Mouse (Mus musculus) cerebellum, postnatal 4 days (tissue): ENCODE data around the gene Icam2.
"Not testable (repeated sequence)": the region's sequence is repeated elsewhere in the genome, so short reads cannot be mapped to it uniquely, and the experiment has no call there.

ENCODE experiments used
- DNase-seq, 2 experiments: peaks; one replicate each; pipeline ENCODE4 v3.0.0; 2022; ENCODE audit warnings: low spot score in 2 of 2, mixed read lengths in 1 of 2

Gene Icam2

GRCm38 (mm10) chr11:106387791-106388216 lies at the start of gene Icam2:
TSS of gene Icam2 (minus strand) at chr11:106388075.
- DNase-seq = no peak

DNA sequence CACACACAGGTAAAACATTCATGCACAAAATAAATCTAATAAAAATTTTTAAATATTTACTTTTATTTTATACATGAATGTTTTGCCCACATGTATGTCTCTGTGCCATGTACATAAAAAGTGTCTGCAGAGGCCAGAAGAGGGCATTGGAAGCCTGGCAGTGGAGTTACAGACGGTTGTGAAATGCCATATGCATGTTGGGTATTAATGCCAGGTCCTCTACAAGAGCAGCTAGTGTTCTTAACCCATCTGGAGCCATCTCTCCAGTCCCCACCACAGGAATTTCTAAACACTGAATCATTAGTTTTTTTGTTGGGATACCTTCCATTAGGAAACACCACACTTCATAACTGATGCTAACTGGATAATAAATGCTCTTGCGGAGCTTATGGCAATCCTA lies 49.7 kb upstream of the Icam2 start:
- DNase-seq = no peak

GRCm38 (mm10) chr11:106437039-106437438 lies 49.2 kb upstream of the Icam2 start:
- DNase-seq = no peak

GRCm38 (mm10) chr11:106430392-106430791 lies 42.5 kb upstream of the Icam2 start:
- DNase-seq = no peak

DNA sequence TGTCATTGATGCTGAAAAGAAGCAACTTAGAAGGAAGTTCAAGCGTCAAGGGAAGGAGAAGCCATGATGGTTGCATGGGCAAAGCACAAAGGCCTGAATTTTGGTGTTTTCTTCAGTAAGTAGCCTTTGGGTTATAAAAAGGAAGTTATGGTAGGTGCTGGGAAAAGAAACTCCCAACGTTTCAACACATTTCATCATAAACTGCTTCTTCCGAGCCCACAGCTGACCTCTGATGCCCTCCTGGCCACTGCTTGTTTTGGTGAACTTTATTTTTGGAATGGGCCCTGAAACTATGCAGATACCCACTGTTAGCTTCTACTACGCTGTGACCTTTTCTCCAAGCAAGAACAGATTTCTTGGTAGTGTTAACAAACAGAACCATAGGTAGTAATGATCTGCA lies 41.8 kb upstream of the Icam2 start:
- DNase-seq = no peak

DNA sequence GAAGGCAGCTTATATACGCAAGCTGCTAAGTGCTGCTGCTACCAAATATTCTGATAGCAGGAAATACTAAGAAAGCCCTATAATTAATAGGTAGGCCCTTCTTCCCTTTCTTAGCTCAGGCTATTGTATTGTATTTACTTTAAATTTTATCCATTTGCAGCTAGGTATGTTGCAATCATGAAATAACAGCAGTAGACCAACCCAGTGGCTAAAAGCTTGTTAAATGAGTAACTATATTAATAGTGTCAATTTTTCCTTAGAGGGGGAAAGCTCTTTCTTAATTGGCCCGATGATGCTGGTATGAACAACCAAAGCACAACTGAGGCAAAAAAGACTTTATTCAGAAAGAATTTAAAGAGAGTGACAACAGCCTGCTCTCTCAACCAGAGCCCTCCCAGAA lies 40.7 kb upstream of the Icam2 start:
- no peak for DNase-seq

- DNase-seq = no peak
Measured at GRCm38 (mm10) chr11:106428106-106428505, 40.2 kb upstream of the Icam2 start.

GRCm38 (mm10) chr11:106426447-106426846 lies 38.6 kb upstream of the Icam2 start:
- DNase-seq = no peak

GRCm38 (mm10) chr11:106425201-106425600 lies 37.3 kb upstream of the Icam2 start:
- DNase-seq = no peak

DNA sequence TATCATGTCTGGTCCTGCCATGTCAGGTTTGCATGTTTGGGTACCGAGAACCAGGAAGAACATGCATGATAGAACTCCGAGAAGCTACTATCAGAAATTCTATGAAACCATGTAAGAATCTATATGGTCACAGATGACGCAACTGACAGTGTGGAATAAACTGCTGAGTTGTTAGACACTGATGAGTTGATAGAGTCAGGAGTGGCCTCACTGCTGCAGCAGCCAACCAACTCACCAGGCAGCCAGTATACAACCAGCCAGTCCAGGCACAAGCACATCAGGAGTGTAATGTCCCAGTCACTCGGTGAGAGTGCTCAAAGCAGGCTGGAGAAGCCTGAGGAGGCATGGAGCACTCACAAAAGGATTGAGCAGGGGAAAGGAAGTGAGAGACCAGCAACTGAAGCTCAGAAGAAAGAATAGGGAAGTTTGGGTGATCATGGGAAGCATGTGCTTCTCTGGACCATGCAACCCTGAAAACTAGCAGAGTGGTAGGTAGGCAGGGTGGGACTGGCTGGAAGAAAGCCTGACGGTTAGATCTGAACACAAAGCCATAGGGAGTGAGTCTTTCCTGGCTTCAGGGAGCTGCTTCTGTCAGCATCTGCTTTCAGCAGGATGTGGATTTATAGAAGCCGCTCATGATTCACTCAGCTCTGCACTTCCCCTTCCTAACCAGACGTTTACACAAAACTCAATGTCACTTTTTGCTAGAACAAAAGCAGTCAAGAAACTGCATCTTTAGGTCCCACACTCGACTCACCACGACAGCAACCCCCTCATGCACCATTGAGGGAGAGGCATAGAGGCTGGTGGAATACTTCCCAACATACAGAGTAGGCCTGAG lies 31.6 kb upstream of the Icam2 start:
- DNase-seq = no peak

DNA sequence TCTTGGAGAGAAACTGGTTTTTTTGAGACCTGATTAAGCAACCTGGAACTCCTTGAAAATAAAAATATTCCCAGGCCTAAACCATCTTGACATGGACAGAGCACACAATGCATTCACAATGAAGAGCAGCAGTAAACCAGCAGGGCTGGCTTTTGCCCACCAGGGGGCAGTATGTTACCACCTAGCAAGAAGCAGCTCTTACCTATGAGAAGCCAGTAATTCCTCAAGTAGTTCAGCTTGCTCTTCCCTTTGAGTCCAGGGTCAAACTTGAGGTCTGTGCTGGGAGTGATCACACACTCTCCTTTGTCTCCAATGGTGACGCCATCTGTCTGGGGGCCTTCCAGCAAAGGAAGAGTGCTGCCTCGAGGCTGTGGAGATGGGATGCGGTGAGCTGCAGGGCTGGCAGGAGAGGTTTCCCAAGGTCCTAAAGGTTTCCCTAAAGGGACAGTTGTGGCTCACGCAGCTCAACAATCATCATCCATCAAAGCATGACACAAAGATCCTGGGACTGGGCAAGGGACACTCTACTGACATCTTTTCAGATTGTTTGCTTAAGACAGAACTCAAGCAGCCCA lies 30.8 kb upstream of the Icam2 start:
- peak; percentile 77 to 84 for DNase-seq

GRCm38 (mm10) chr11:106417860-106418259 lies 30.0 kb upstream of the Icam2 start:
- DNase-seq = no peak

GRCm38 (mm10) chr11:106416331-106416730 lies 28.5 kb upstream of the Icam2 start:
- DNase-seq = no peak

DNA sequence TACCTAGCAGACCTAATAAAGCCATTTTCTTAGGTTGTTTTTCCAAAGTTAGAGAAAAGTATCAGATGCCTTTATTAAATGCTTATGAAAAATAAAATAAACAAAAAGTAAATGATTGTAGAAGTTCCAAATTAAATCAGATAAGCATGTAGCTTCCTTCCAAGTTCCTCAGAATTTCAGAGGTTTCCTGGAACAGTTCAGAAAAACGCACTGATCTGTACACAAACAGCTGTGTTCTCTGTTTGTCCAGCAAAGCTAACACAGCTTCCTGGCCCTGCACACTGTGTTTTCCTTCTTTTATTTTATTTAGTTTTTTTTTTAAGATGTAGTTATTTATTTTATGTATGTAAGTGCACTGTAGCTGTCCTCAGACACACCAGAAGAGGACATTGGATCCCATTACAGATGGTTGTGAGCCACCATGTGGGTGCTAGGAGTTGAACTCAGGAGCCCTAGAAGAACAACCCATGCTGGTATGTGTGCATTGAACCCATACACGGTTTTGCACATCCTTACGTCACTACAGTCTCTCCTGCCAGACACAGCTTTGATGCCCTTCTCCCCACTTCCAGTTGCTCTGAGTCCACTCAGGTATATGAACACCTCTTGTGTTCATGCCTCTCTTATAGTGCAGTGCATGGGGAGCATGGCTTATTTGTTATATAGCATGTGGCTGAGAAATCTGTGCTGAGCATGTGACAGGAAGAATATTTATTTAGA lies 24.9 kb upstream of the Icam2 start:
- no peak for DNase-seq

DNA sequence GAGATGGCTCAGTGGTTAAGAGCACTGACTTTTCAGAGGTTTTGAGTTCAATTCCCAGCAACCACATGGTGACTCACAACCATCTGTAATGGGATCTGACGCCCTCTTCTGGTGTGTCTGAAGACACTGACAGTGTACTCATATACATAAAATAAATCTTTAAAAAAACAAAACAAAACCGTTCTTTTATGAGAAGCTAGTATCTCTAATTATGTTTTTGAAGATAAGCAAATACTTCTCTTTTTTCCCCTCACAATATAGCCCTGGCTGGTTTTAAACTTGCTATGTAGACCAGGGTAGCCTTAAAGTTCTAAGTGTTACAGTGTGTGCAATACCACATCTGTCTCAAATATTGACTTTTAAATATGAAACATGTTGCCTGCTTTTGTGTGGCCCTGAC lies 23.3 kb upstream of the Icam2 start:
- DNase-seq = no peak

DNA sequence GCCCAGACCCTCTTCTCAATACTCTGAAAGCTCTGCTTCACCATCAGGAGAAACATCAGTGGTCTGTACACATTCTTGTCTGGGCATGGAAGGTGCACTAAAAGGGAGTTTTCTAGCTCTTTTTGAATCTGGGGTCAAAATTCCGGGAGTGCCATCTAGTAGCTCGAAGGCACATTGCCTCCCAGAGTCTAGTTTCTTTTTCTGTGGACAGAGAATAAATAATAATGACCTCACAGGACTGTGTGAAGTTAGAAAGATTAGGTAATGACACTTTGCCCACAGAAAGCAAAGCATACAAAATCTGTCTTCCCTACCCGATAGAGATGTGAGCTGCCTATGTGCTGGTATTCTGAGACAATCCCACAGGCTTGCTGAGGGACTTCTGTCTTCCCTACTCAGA lies 22.6 kb upstream of the Icam2 start:
- DNase-seq = no peak

DNA sequence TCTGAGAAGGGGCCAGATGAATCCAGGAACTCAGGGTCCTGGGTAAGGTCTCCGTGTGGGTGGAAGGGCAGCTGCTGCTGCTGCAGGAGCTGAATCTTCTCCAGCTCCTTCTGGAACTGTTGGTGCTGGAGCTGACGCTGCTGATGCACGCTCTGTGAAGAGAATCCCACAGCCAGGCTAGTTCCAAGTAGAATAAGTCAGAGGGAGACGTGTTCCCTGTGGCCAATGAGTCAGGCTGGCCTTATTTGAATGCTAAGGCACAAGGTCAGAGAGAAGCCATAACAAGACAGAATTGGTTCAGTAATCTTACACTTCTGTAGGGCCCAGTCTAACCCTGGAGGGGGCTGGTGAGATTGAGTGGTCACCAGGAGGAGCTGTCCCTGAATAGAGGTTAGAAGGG lies 22.1 kb upstream of the Icam2 start:
- no peak for DNase-seq

DNA sequence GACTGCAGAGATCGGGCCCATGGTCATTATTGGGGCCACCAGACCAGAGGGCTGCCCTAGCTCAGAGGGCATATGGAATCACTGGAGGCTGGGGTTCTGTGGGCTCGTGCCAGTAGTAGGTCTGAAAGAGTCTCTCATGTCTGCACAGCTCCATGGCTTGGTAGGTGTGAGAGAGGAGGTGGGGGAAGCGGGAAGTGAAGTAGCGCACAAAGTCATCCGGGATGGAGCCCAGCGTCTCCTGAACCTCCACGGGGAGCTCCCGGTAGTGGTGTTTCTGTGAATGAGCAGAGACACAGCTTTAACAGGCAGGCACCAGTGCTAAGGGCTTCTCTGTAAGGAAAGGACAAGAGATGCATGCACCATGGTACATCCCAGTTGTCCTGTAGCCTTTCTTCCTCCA lies 10.6 kb upstream of the Icam2 start:
- no peak for DNase-seq

DNA sequence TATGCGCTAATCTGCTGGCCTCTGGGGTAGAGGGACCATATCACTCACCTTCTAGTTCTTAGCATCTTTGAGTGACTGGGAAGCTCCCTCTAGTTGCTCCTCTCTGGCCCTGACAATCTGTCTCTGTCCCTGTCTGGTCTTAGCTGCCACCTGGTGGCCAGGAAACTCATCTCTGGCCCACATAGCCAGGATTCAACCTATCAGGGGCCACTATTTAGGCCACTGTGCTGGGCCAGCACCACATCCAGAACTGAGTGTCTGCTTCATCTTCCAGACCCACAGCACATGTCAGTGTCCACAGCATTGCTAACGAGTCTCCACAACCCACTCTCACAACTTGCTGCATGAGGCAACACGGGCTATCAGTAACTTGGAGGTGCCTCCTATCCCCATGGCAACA lies 9.8 kb upstream of the Icam2 start:
- peak in 1 of 2 experiments; percentile 14 for DNase-seq

GRCm38 (mm10) chr11:106394055-106394454 lies 6.2 kb upstream of the Icam2 start:
- DNase-seq = not testable (repeated sequence)

GRCm38 (mm10) chr11:106393331-106393616 lies 5.4 kb upstream of the Icam2 start:
- DNase-seq = no peak

GRCm38 (mm10) chr11:106392597-106393330 lies 4.9 kb upstream of the Icam2 start:
- no peak for DNase-seq
